Mouse (Mus musculus) adrenal gland, postnatal 36 days (tissue): Measurements from ENCODE around the gene Parp12. TPM values are rescaled to one million over a fixed set of nuclear protein-coding genes. Genes with fewer than 3 reads are reported as not detected.

Experiments used
- DNase-seq, 2 experiments: peaks; one replicate each; pipeline ENCODE4 v3.0.0; 2021; ENCODE audit warnings: mixed read lengths in 1 of 2
- total RNA-seq, 2 experiments: library from RNA; stranded (reverse); gene quantifications; 2 replicates each; pipeline ENCODE4 v1.2.3; 2021

The Parp12 gene
- total RNA-seq, 2 experiments from 2014 or later = 18.6 to 23.7 TPM

DNA sequence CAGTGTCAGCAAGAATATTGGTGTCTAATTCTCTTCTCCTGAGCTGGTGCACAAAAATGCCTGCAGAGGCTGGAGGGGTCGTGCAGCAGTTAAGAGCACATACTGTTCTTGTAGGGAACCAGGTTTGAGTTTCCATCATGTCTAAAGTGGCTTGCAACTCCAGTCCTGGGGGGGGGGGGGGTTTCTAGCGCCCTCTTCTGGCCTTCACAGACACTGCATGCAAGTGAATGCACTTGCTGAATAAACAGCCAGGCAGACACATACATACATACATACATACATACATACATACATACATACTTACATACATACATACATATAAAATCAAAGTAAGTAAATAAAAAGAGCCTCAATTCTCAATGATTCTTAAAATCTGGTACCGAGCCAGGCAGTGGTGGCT, 59.8 kb downstream of the Parp12 start:
- DNase-seq = no peak

DNA sequence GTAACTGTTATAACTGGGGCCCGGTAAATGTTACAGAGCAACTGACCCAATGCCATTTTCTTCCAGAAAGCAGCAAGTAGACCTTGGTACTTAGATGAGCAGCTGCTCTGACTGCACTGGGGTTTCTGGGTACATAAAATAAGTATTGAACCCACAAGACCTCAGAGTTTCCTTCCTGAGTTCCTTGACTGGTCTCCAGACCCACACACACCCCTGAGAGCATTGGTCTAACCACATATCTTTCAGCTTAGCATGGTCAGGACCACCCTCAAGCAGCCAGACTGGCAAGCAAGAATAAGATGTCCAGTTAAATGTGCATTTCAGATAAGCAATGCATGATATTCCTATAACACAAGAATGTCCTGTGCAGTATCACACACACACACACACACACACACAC, 61.0 kb downstream of the Parp12 start:
- no peak for DNase-seq

GRCm38 (mm10) chr6:39055831-39056261, 62.3 kb downstream of the Parp12 start:
- DNase-seq = no peak

GRCm38 (mm10) chr6:39054878-39055508, 63.2 kb downstream of the Parp12 start:
- no peak for DNase-seq

DNA sequence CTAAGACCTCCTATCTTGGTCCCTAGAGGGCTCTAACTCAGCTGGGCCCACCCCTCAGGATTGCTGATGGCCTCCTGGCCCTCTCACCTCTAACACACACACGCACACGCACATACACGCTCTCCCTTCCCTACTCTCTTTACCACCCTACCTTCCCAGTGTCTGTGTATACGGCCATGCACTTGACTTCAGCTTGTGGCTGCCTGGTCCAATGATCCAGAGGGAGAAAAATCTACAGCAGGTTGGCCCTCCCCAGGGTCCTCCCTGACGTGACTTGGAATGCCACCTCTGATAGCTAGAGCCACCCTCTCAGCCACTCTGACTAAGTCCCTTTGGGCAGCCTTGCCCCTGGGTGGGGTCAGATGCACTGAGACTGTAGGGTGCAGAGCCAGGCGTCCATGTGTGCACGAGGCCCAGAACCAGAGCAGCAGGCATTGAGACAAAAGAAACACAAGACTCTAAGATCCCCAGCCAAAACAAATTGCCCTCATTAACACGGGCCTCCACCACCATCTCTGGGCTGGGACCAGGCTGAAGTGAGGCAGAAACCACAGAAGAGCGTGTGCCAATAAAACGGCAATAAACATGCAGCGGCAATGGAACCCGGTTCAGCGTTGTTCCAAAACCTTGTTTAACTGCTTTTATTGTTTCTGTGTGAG, 63.8 kb downstream of the Parp12 start:
- DNase-seq = no peak

GRCm38 (mm10) chr6:39052636-39053035, 65.5 kb downstream of the Parp12 start:
- DNase-seq = peak; percentile 40 to 66

- peak; percentile 55 to 70 for DNase-seq
Observed at GRCm38 (mm10) chr6:39051799-39052556, 66.2 kb downstream of the Parp12 start.

DNA sequence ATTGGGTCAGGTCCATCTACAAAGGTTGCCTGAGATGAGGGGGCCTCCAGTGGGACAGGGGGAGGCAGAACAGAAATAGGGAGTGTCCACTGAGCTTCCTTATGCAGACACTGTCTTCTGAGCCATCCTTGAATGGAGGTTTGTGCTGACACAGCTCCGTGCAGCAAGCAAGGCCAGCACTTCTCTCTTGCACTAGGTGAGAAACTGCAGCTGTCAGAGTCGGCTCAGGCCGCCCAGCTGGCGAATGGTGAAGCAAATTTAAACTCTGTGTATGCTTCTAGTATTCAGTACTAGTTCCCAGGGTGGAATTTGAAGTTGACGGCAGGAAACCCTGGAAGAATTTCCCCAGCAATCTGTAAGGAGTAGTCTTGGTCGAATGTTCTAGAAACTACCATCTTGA, 67.3 kb downstream of the Parp12 start:
- DNase-seq = no peak

- DNase-seq = peak in 1 of 2 experiments; percentile 19
Observed at GRCm38 (mm10) chr6:39049141-39049540, 69.0 kb downstream of the Parp12 start.

GRCm38 (mm10) chr6:39040451-39040850, 77.7 kb downstream of the Parp12 start:
- DNase-seq = no peak

Other genes with a start within 250 kb of the Parp12 start
- gene Tbxas1, start 242.9 kb downstream of the Parp12 start, total RNA-seq = 1 to 10 TPM; 5.6 to 9.5 TPM
- gene Hipk2, start 242.2 kb downstream of the Parp12 start, total RNA-seq = 100 to 1,000 TPM; 126 to 136 TPM
- 10 to 100 TPM; 17.4 to 21.2 TPM for gene Kdm7a, start 88.4 kb upstream of the Parp12 start, total RNA-seq